Mouse (Mus musculus): ENCODE results near the gene Prrt3. TPM values are rescaled to one million over a fixed set of nuclear protein-coding genes. Genes with fewer than 3 reads are reported as not detected.

The Prrt3 gene
- polyA plus RNA-seq, 1 experiment, result 0.19 TPM

GRCm38 (mm10) chr6:113489410-113489809 lies 12.3 kb downstream of the Prrt3 start:
- H3K27ac ChIP-seq (ENCODE audit: control insufficient read depth, insufficient read depth, low read depth, low read length), result no peak overlapping the region
- no peaks in the 10 kb centered on the region for H3K36me3 ChIP-seq (ENCODE audit: control insufficient read depth, insufficient read depth, low read length)
- TF ChIP-seq POLR2A (IDR thresholded peaks at IDR 0.05; ENCODE audit: control insufficient read depth, low read depth, low read length), result no peak
- TF ChIP-seq CTCF (IDR thresholded peaks at IDR 0.05; ENCODE audit: control insufficient read depth, insufficient read depth, insufficient replicate concordance, low read depth, low read length), result no peak
- H3K27me3 ChIP-seq (ENCODE audit: control insufficient read depth, insufficient read depth, low read length), result no peaks in the 10 kb centered on the region
- peaks cover 7% of the 10 kb centered on the region for H3K4me1 ChIP-seq (ENCODE audit: control insufficient read depth, insufficient read depth, low read length)
- H3K4me3 ChIP-seq (ENCODE audit: control insufficient read depth, low read depth, low read length), result no peak overlapping the region

- H3K4me3 ChIP-seq (ENCODE audit: control insufficient read depth, low read depth, low read length), result no peak overlapping the region
Observed at GRCm38 (mm10) chr6:113487125-113487576, 14.6 kb downstream of the Prrt3 start.

GRCm38 (mm10) chr6:113483729-113484128 lies 18.0 kb downstream of the Prrt3 start:
- peak overlapping the region; percentile 52; the same call in 1 of the 2 replicates for H3K27ac ChIP-seq (ENCODE audit: control insufficient read depth, insufficient read depth, low read depth, low read length)
- TF ChIP-seq CTCF (IDR thresholded peaks at IDR 0.05; ENCODE audit: control insufficient read depth, insufficient read depth, insufficient replicate concordance, low read depth, low read length), result no peak
- no peak for TF ChIP-seq POLR2A (IDR thresholded peaks at IDR 0.05; ENCODE audit: control insufficient read depth, low read depth, low read length)
- H3K36me3 ChIP-seq (ENCODE audit: control insufficient read depth, insufficient read depth, low read length), result no peaks in the 10 kb centered on the region
- peaks cover 10% of the 10 kb centered on the region for H3K4me1 ChIP-seq (ENCODE audit: control insufficient read depth, insufficient read depth, low read length)
- peak overlapping the region; percentile 84 for H3K4me3 ChIP-seq (ENCODE audit: control insufficient read depth, low read depth, low read length)
- no peaks in the 10 kb centered on the region for H3K27me3 ChIP-seq (ENCODE audit: control insufficient read depth, insufficient read depth, low read length)

More at GRCm38 (mm10) chr6:113487125-113487576, 14.6 kb downstream of the Prrt3 start:
- Histone ChIP-seq H3K36me3 (ENCODE audit: control insufficient read depth, insufficient read depth, low read length) (no peaks in the 10 kb centered on the region), H3K27ac (ENCODE audit: control insufficient read depth, insufficient read depth, low read depth, low read length) (no peak overlapping the region), H3K27me3 (ENCODE audit: control insufficient read depth, insufficient read depth, low read length) (no peaks in the 10 kb centered on the region), H3K4me1 (ENCODE audit: control insufficient read depth, insufficient read depth, low read length) (peaks cover 9% of the 10 kb centered on the region)
- TF ChIP-seq CTCF (IDR thresholded peaks at IDR 0.05; ENCODE audit: control insufficient read depth, insufficient read depth, insufficient replicate concordance, low read depth, low read length) (no peak), POLR2A (IDR thresholded peaks at IDR 0.05; ENCODE audit: control insufficient read depth, low read depth, low read length) (no peak)

GRCm38 (mm10) chr6:113483100-113483615 lies 18.6 kb downstream of the Prrt3 start, which contains the start of gene Creld1:
Creld1 (plus strand) TSS chr6:113483297.
- TF ChIP-seq POLR2A (IDR thresholded peaks at IDR 0.05; ENCODE audit: control insufficient read depth, low read depth, low read length) (0 out of 2 replicates have a peak, but pooled peaks have one; percentile 14), CTCF (IDR thresholded peaks at IDR 0.05; ENCODE audit: control insufficient read depth, insufficient read depth, insufficient replicate concordance, low read depth, low read length) (no peak)

GRCm38 (mm10) chr6:113482477-113483099 lies 19.1 kb downstream of the Prrt3 start:
- H3K4me1 ChIP-seq (ENCODE audit: control insufficient read depth, insufficient read depth, low read length), result peaks cover 10% of the 10 kb centered on the region
- TF ChIP-seq CTCF (IDR thresholded peaks at IDR 0.05; ENCODE audit: control insufficient read depth, insufficient read depth, insufficient replicate concordance, low read depth, low read length) (no peak), POLR2A (IDR thresholded peaks at IDR 0.05; ENCODE audit: control insufficient read depth, low read depth, low read length) (no peak)
- peak overlapping the region; percentile 84 for H3K4me3 ChIP-seq (ENCODE audit: control insufficient read depth, low read depth, low read length)
- H3K27ac ChIP-seq (ENCODE audit: control insufficient read depth, insufficient read depth, low read depth, low read length), result no peak overlapping the region
- no peaks in the 10 kb centered on the region for H3K27me3 ChIP-seq (ENCODE audit: control insufficient read depth, insufficient read depth, low read length)
- no peaks in the 10 kb centered on the region for H3K36me3 ChIP-seq (ENCODE audit: control insufficient read depth, insufficient read depth, low read length)

More at GRCm38 (mm10) chr6:113483100-113483615, 18.6 kb downstream of the Prrt3 start, which contains the start of gene Creld1:
- Histone ChIP-seq H3K27me3 (ENCODE audit: control insufficient read depth, insufficient read depth, low read length) (no peaks in the 10 kb centered on the region), H3K27ac (ENCODE audit: control insufficient read depth, insufficient read depth, low read depth, low read length) (peak within 1 kb of the TSS; percentile 52; the same call in 1 of the 2 replicates), H3K4me3 (ENCODE audit: control insufficient read depth, low read depth, low read length) (peak within 1 kb of the TSS; percentile 84), H3K4me1 (ENCODE audit: control insufficient read depth, insufficient read depth, low read length) (peaks cover 10% of the 10 kb centered on the region), H3K36me3 (ENCODE audit: control insufficient read depth, insufficient read depth, low read length) (no peaks in the 10 kb centered on the region)

GRCm38 (mm10) chr6:113480555-113481373 lies 21.0 kb downstream of the Prrt3 start:
- no peak overlapping the region for H3K4me3 ChIP-seq (ENCODE audit: control insufficient read depth, low read depth, low read length)

GRCm38 (mm10) chr6:113478906-113479305 lies 22.8 kb downstream of the Prrt3 start:
- Histone ChIP-seq H3K27me3 (ENCODE audit: control insufficient read depth, insufficient read depth, low read length) (no peaks in the 10 kb centered on the region), H3K4me3 (ENCODE audit: control insufficient read depth, low read depth, low read length) (no peak overlapping the region), H3K36me3 (ENCODE audit: control insufficient read depth, insufficient read depth, low read length) (no peaks in the 10 kb centered on the region), H3K4me1 (ENCODE audit: control insufficient read depth, insufficient read depth, low read length) (peaks cover 10% of the 10 kb centered on the region), H3K27ac (ENCODE audit: control insufficient read depth, insufficient read depth, low read depth, low read length) (no peak overlapping the region)
- TF ChIP-seq CTCF (IDR thresholded peaks at IDR 0.05; ENCODE audit: control insufficient read depth, insufficient read depth, insufficient replicate concordance, low read depth, low read length), result no peak
- no peak for TF ChIP-seq POLR2A (IDR thresholded peaks at IDR 0.05; ENCODE audit: control insufficient read depth, low read depth, low read length)

More at GRCm38 (mm10) chr6:113480555-113481373, 21.0 kb downstream of the Prrt3 start:
- Histone ChIP-seq H3K4me1 (ENCODE audit: control insufficient read depth, insufficient read depth, low read length) (peaks cover 10% of the 10 kb centered on the region), H3K27ac (ENCODE audit: control insufficient read depth, insufficient read depth, low read depth, low read length) (no peak overlapping the region), H3K27me3 (ENCODE audit: control insufficient read depth, insufficient read depth, low read length) (no peaks in the 10 kb centered on the region), H3K36me3 (ENCODE audit: control insufficient read depth, insufficient read depth, low read length) (no peaks in the 10 kb centered on the region)
- TF ChIP-seq POLR2A (IDR thresholded peaks at IDR 0.05; ENCODE audit: control insufficient read depth, low read depth, low read length) (no peak), CTCF (IDR thresholded peaks at IDR 0.05; ENCODE audit: control insufficient read depth, insufficient read depth, insufficient replicate concordance, low read depth, low read length) (no peak)

Measured in testis, adult 2 months (tissue).